Mouse (Mus musculus) C2C12 (cell line): Measurements from ENCODE around the gene Ugt2b36.

Source experiments
- CEBPB ChIP-seq: IDR thresholded peaks from one replicate; pipeline ENCODE4 v1.6.1; 2011; ENCODE audit warnings: low read depth, mild to moderate bottlenecking, control low read depth, moderate library complexity
- CTCF ChIP-seq: IDR thresholded peaks from one replicate; pipeline ENCODE4 v1.5.1; 2011; ENCODE audit not compliant: control insufficient read depth, insufficient read depth, insufficient read length
- FOSL1 ChIP-seq: IDR thresholded peaks from one replicate; pipeline ENCODE4 v1.8.0; 2011; ENCODE audit warnings: mild to moderate bottlenecking, low read length; ENCODE audit not compliant: poor library complexity, insufficient read depth, severe bottlenecking
- MAX ChIP-seq: IDR thresholded peaks from one replicate; pipeline ENCODE4 v1.6.1; 2011; ENCODE audit warnings: mild to moderate bottlenecking, control low read depth
- MYOD1 ChIP-seq: IDR thresholded peaks from one replicate; pipeline ENCODE4 v1.6.1; 2011; ENCODE audit warnings: low read depth; ENCODE audit not compliant: control insufficient read depth, insufficient read length
- MYOG ChIP-seq: IDR thresholded peaks from one replicate; pipeline ENCODE4 v1.6.1; 2011; ENCODE audit not compliant: control insufficient read depth, insufficient read length; ENCODE audit errors: extremely low read depth
- USF1 ChIP-seq: IDR thresholded peaks from one replicate; pipeline ENCODE4 v1.6.1; 2011; ENCODE audit warnings: low read depth, mild to moderate bottlenecking, control low read depth, moderate library complexity

DNA sequence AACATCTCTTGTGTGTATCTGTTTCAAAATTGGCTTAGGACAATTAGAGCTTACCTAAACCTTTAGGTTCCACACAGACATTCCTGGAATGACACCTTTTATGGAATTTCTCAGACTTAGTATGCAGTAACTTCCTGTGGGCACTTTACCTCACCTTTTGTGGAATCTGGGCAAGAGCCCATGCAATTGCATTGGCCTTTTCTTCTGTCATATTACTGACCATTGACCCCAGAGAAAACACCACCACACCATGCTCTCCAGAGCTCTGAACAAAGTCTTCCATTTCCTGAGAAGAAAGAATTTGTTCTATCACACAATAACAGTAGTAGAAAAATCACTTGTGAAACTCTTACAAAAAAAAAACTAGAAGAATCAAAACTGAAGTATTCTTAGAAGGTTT is 3.1 kb downstream of the Ugt2b36 start:
- TF ChIP-seq USF1 (no peak), CTCF (no peak), MYOG (no peak), MYOD1 (no peak), MAX (no peak), CEBPB (no peak), FOSL1 (no peak)
